Mouse (Mus musculus) lung, adult 2 months (tissue): Measurements from ENCODE around the gene Ets1. TPM values are rescaled to one million over a fixed set of nuclear protein-coding genes. Genes with fewer than 3 reads are reported as not detected.
A peak's percentile ranks its signal among the peaks of the same experiment; 100 is the strongest.

ENCODE experiments used
- DNase-seq: peaks from one replicate; pipeline ENCODE4 v3.0.0; 2022
- H3K4me1 ChIP-seq: fragments of 200-500 bp; 2 replicates; pipeline ENCODE4 v1.6.1; 2011; ENCODE audit warnings: low read length; ENCODE audit not compliant: control insufficient read depth, insufficient read depth
- H3K4me3 ChIP-seq: fragments of 200-500 bp; replicated peaks from 2 replicates; pipeline ENCODE3; 2011; ENCODE audit warnings: low read depth, mild to moderate bottlenecking, control low read depth, low read length; ENCODE audit errors: extremely low read depth
- CTCF ChIP-seq: fragments of 200-500 bp; IDR thresholded peaks from 2 replicates; pipeline ENCODE4 v1.5.1; 2011; ENCODE audit warnings: mild to moderate bottlenecking, low read length, control low read depth; ENCODE audit not compliant: insufficient read depth
- POLR2A ChIP-seq: fragments of 200-500 bp; IDR thresholded peaks from 2 replicates; pipeline ENCODE4 v1.6.1; 2011; ENCODE audit warnings: low read depth, mild to moderate bottlenecking, control low read depth, low read length, borderline replicate concordance; ENCODE audit errors: extremely low read depth
- WGBS: fragments of 180-500 bp; shearing (Covaris S2); methylation state at CpG from one replicate; pipeline ENCODE4 v1.1.7; 2018; 5-methylcytosine and 5-hydroxymethylcytosine counted together
- polyA plus RNA-seq: library from polyadenylated mRNA; depleted of rRNA; stranded (reverse); fragments of >200 nt; gene quantifications from 2 replicates; pipeline ENCODE4 v1.2.3, GENCODE M21; 2012

The Ets1 gene
- polyA plus RNA-seq, 1 experiment = 67.2 TPM

DNA sequence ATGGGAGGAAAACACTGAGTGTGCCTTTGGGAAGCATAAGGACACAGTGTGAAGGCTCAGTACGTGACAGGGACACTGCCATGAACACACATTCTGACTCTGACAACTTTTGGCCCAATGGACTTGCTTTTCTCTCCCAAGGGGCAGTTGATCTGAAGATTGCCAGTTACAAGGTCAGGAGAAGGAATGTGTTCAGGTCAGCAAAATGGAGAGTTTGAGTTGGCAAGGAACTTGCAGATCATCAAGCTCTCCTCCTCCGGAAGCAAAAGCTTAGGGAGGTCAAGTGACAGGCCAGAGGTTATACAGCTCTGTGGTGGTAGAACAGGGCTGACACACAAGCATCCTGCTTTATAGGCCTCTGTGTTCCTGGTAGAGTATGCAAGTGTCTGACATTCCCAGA, 21.1 kb downstream of the Ets1 start:
- no peak for TF ChIP-seq CTCF
- TF ChIP-seq POLR2A = no peak
- WGBS = 57% methylated on average over 2 of the region's 2 CpGs

GRCm38 (mm10) chr9:32660406-32660960, 24.5 kb downstream of the Ets1 start:
- Histone ChIP-seq H3K4me3 (no peak overlapping the region), H3K4me1 (peaks cover 4% of the 10 kb centered on the region; the same call in 1 of the 2 replicates)
- no peak for TF ChIP-seq CTCF
- no peak for DNase-seq
- WGBS = 68% methylated on average over 2 of the region's 2 CpGs

More for the DNA sequence above, 21.1 kb downstream of the Ets1 start:
- DNase-seq = no peak
- Histone ChIP-seq H3K4me3 (no peak overlapping the region), H3K4me1 (peaks cover 4% of the 10 kb centered on the region; the same call in 1 of the 2 replicates)

GRCm38 (mm10) chr9:32661071-32661470, 25.1 kb downstream of the Ets1 start:
- no peak for TF ChIP-seq CTCF
- no peak for TF ChIP-seq POLR2A
- WGBS = 88% methylated on average over 8 of the region's 8 CpGs
- peaks cover 4% of the 10 kb centered on the region; the same call in 1 of the 2 replicates for H3K4me1 ChIP-seq
- H3K4me3 ChIP-seq = no peak overlapping the region
- DNase-seq = no peak

DNA sequence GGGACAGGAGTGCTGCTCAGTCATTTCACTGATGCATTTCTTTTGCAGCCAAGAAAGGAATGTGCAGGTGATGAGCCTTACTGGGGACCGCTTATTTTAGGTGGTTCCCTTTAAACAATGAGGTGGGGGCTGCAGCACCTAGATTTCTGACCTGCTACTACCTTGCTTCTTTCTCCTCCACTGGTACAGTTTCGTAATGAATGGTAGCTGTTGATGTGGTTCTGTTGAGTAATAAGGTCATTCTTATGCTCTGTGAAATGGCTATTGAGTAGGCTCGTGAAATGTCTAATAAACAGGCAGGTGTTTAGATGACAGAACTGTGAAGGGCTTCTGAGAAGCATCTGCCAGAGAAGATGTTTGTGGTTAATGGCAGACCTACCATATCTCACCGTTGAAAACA, 25.5 kb downstream of the Ets1 start:
- no peak overlapping the region for H3K4me3 ChIP-seq
- WGBS = 70% methylated on average over 4 of the region's 4 CpGs
- DNase-seq = no peak
- H3K4me1 ChIP-seq = peaks cover 2% of the 10 kb centered on the region; the same call in 1 of the 2 replicates
- TF ChIP-seq CTCF (no peak), POLR2A (no peak)

DNA sequence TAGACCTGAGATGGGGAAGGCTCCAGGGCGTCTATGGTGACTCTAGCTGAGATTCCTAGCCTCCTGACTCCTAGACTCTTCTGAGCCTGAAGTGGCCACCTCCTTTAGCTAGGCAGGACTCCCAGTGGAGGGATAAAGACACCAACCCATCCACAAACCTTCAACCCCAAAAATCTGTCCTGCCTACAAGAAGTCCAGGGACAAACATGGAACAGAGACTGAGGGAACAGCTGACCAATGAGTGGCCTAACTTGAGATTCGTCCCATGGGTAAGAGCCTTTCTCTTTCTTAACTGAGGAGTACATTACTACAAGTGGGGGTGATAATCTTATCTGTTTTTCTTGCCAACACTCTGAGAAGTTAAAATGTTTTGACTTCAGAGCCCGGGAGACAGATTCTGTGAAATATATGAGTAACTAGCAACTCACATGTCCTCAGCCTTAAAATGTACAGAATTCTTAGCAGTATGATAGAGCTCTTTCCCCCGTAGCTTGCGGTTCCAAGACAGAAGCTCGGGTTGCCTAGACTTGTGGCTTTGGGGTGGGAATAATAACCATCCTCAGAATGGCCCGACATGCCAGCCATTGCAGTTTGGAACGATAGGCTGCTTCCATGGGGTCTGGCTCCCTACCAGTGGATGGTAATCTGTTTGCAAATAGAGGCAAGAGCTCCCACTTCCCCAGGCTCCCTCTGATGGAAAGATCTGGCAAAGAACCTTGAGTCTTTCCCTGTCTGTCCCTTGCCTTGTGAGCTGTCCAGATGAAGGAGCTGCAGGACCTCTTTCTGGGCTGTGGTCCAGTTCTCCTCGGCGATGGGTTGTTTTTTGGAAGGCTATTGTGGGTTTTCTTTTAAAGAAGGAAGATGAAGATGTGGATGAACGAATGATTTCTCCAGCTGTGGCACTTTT, 30.8 kb downstream of the Ets1 start:
- 43% methylated on average over 11 of the region's 11 CpGs for WGBS
- no peak for DNase-seq
- peaks cover 13% of the 10 kb centered on the region for H3K4me1 ChIP-seq
- no peak overlapping the region for H3K4me3 ChIP-seq
- no peak for TF ChIP-seq POLR2A
- no peak for TF ChIP-seq CTCF

GRCm38 (mm10) chr9:32667518-32667908, 31.5 kb downstream of the Ets1 start:
- H3K4me3 ChIP-seq = no peak overlapping the region
- 31% methylated on average over 7 of the region's 7 CpGs for WGBS
- DNase-seq = no peak
- TF ChIP-seq CTCF (no peak), POLR2A (no peak)
- peaks cover 13% of the 10 kb centered on the region for H3K4me1 ChIP-seq

GRCm38 (mm10) chr9:32668075-32668673, 32.2 kb downstream of the Ets1 start:
- no peak for DNase-seq
- H3K4me1 ChIP-seq = peaks cover 18% of the 10 kb centered on the region
- no peak overlapping the region for H3K4me3 ChIP-seq
- 64% methylated on average over 9 of the region's 9 CpGs for WGBS
- TF ChIP-seq POLR2A = no peak
- TF ChIP-seq CTCF = no peak

DNA sequence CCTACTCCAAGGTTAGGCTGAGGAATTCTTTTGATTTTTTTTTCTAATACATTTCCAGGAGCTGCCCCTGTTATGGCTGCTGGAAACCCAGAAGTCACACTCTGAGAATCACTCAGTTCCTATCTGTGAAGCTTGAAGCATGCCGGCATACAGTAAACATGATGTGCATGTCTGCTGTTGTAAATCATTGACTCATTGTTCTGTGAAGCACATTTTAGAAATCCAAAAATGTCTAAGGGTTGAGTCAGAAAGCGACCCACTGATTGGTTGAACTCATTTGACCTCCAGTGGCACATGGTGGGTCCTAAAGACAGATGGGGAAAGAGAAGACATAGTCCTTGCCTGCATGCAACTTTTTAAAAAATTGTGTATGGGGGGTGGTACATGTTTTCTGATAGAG, 33.4 kb downstream of the Ets1 start:
- 34% methylated on average over 2 of the region's 2 CpGs for WGBS
- Histone ChIP-seq H3K4me1 (peaks cover 23% of the 10 kb centered on the region), H3K4me3 (no peak overlapping the region)
- no peak for TF ChIP-seq CTCF
- TF ChIP-seq POLR2A = no peak
- DNase-seq = no peak

DNA sequence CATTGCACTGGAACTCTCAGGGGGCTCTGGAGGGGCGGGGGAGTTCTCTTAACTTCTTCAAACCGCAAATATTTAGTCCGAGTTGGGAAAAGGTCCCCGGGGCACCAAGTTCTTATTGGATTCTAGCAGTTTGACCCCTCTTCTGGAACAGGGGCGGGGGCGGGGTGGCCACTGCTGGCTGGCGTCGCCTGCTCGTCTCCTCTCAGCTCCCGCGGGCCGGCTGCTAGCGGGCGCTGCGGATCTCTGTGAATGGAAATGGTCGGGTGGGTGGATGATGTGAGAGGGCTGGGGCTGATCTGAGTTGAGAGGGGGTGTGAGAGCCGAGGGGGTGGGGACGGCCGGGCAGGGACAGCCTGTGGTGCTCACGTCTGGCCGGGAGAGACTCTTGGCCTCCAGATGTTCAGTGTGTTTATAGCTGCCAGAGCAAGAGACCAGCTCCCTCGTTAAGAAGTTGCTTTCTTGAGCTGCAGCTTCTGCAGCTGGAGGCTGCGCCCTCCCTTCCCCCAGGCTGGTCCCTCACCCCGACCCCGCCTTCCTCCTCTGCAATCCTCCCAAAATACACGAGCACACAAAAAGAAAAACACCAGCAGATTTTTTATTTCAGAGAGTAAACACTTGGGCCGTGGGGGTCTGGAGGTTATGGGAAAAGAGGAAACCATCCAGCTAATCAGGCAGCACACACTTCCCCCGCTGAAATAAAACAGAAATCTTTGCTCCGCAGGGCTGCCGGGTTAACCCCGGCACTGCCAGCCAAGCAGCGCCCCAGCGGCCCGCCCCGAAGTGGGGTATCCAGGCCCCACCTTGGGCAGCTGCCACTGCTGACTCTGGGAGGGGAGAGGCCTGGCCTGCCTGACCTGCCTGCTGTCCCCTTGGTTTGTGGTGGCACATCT, 36.2 kb downstream of the Ets1 start:
- H3K4me1 ChIP-seq = peaks cover 35% of the 10 kb centered on the region
- WGBS = 2% methylated on average over 35 of the region's 35 CpGs
- no peak for TF ChIP-seq CTCF
- TF ChIP-seq POLR2A = peak; percentile 37; the same call in 1 of the 2 replicates
- H3K4me3 ChIP-seq = no peak overlapping the region
- peak; percentile 62 for DNase-seq
